Comparison of ENCODE assay signal across 7 mouse cellular contexts in genomic region chr11:26385971-26386370, GRCm38 (mm10). TPM values are rescaled to one million over a fixed set of nuclear protein-coding genes. Genes with fewer than 3 reads are reported as not detected.
DNase-seq lines count a peak whose midpoint lies in the region; ATAC-seq and TF ChIP-seq lines count a peak whose summit lies in the region.

Fancl (plus strand) TSS chr11:26386135.

- no peak for DNase-seq in neural tube, embryonic 11.5 days (ENCODE audit: low spot score)
- no peak for DNase-seq in neural tube, embryonic 10.5 days (ENCODE audit: extremely low spot score, low spot score)
- no peak for DNase-seq in hindbrain, postnatal 0 days (ENCODE audit: low spot score)
- no peak for DNase-seq in midbrain, postnatal 0 days (ENCODE audit: low spot score)
- DNase-seq in cerebellum, postnatal 4 days (ENCODE audit: low spot score in 2 of 2) = no peak
- DNase-seq in gastrocnemius, postnatal 4 days (ENCODE audit: low spot score in 2 of 2) = no peak

- no peaks in the 10 kb centered on the region for H3K4me1 ChIP-seq in neural tube, embryonic 11.5 days (ENCODE audit: control insufficient read depth, insufficient read depth, low read length)
- no peaks in the 10 kb centered on the region for H3K4me1 ChIP-seq in embryonic facial prominence, embryonic 13.5 days
- peaks cover 3% of the 10 kb centered on the region; the same call in 1 of the 2 replicates for H3K4me1 ChIP-seq in hindbrain, postnatal 0 days (ENCODE audit: insufficient read depth, low read length)
- H3K4me1 ChIP-seq in midbrain, postnatal 0 days (ENCODE audit: insufficient read depth, low read length) = no peaks in the 10 kb centered on the region

- peak within 1 kb of the TSS; percentile 40 for H3K4me2 ChIP-seq in neural tube, embryonic 11.5 days (ENCODE audit: low read depth)
- peak within 1 kb of the TSS; percentile 68 for H3K4me2 ChIP-seq in embryonic facial prominence, embryonic 13.5 days
- peak within 1 kb of the TSS; percentile 71 for H3K4me2 ChIP-seq in hindbrain, postnatal 0 days (ENCODE audit: low read depth, low read length)
- H3K4me2 ChIP-seq in midbrain, postnatal 0 days (ENCODE audit: low read depth, low read length, poor library complexity, severe bottlenecking) = peak within 1 kb of the TSS; percentile 54

- no peaks in the 10 kb centered on the region; the same call in 1 of the 2 replicates for H3K36me3 ChIP-seq in neural tube, embryonic 11.5 days (ENCODE audit: control insufficient read depth, insufficient read depth, low read length)
- 0 out of 2 replicates have a peak, but pooled peaks cover 4% of the 10 kb centered on the region for H3K36me3 ChIP-seq in embryonic facial prominence, embryonic 13.5 days
- H3K36me3 ChIP-seq in hindbrain, postnatal 0 days (ENCODE audit: insufficient read depth, low read length) = no peaks in the 10 kb centered on the region
- no peaks in the 10 kb centered on the region for H3K36me3 ChIP-seq in midbrain, postnatal 0 days (ENCODE audit: insufficient read depth, low read length)

- H3K27me3 ChIP-seq in neural tube, embryonic 11.5 days (ENCODE audit: control insufficient read depth, insufficient read depth, low read length) = no peaks in the 10 kb centered on the region
- no peaks in the 10 kb centered on the region; the same call in 1 of the 2 replicates for H3K27me3 ChIP-seq in embryonic facial prominence, embryonic 13.5 days
- H3K27me3 ChIP-seq in hindbrain, postnatal 0 days (ENCODE audit: insufficient read depth, low read length) = no peaks in the 10 kb centered on the region
- no peaks in the 10 kb centered on the region for H3K27me3 ChIP-seq in midbrain, postnatal 0 days (ENCODE audit: insufficient read depth, low read length)

- peak within 1 kb of the TSS; percentile 67 for H3K4me3 ChIP-seq in neural tube, embryonic 11.5 days (ENCODE audit: low read depth, low read length)
- H3K4me3 ChIP-seq in embryonic facial prominence, embryonic 13.5 days = peak within 1 kb of the TSS; percentile 66
- peak within 1 kb of the TSS; percentile 74 for H3K4me3 ChIP-seq in hindbrain, postnatal 0 days (ENCODE audit: low read length)
- H3K4me3 ChIP-seq in midbrain, postnatal 0 days (ENCODE audit: low read depth, low read length) = peak within 1 kb of the TSS; percentile 70

- 95% methylated on average over 2 of the region's 2 CpGs for WGBS in neural tube, embryonic 11.5 days
- 92% methylated on average over 2 of the region's 2 CpGs for WGBS in embryonic facial prominence, embryonic 13.5 days
- 98% methylated on average over 2 of the region's 2 CpGs for WGBS in hindbrain, postnatal 0 days
- 98% methylated on average over 2 of the region's 2 CpGs for WGBS in midbrain, postnatal 0 days

- H3K9ac ChIP-seq in neural tube, embryonic 11.5 days (ENCODE audit: low read length) = peak within 1 kb of the TSS; percentile 81
- H3K9ac ChIP-seq in embryonic facial prominence, embryonic 13.5 days = peak within 1 kb of the TSS; percentile 89
- peak within 1 kb of the TSS; percentile 71 for H3K9ac ChIP-seq in hindbrain, postnatal 0 days (replicated peaks; ENCODE audit: low read length)
- peak within 1 kb of the TSS; percentile 79 for H3K9ac ChIP-seq in midbrain, postnatal 0 days (replicated peaks; ENCODE audit: low read length, poor library complexity, severe bottlenecking)

- TF ChIP-seq CTCF in hindbrain, postnatal 0 days (IDR thresholded peaks at IDR 0.05; ENCODE audit: low read depth) = no peak
- no peak for TF ChIP-seq CTCF in midbrain, postnatal 0 days (IDR thresholded peaks at IDR 0.05)

- ATAC-seq in neural tube, embryonic 11.5 days (ENCODE audit: insufficient read depth, low FRiP score, low TSS enrichment) = no peak
- no peak for ATAC-seq in embryonic facial prominence, embryonic 13.5 days (ENCODE audit: insufficient number of reproducible peaks, insufficient read depth, low FRiP score, low TSS enrichment, low read depth)
- ATAC-seq in hindbrain, postnatal 0 days = no peak
- no peak for ATAC-seq in midbrain, postnatal 0 days (ENCODE audit: low FRiP score)

- no peak within 1 kb of the TSS for H3K27ac ChIP-seq in neural tube, embryonic 11.5 days (ENCODE audit: low read depth, low read length)
- H3K27ac ChIP-seq in embryonic facial prominence, embryonic 13.5 days = peak within 1 kb of the TSS; percentile 92
- peak within 1 kb of the TSS; percentile 88 for H3K27ac ChIP-seq in hindbrain, postnatal 0 days
- H3K27ac ChIP-seq in midbrain, postnatal 0 days (ENCODE audit: low read depth, low read length) = peak within 1 kb of the TSS; percentile 92; the same call in 1 of the 2 replicates

- H3K9me3 ChIP-seq in neural tube, embryonic 11.5 days (ENCODE audit: control insufficient read depth, low read length) = no peaks in the 10 kb centered on the region
- no peaks in the 10 kb centered on the region for H3K9me3 ChIP-seq in embryonic facial prominence, embryonic 13.5 days
- no peaks in the 10 kb centered on the region for H3K9me3 ChIP-seq in hindbrain, postnatal 0 days (ENCODE audit: low read length)
- no peaks in the 10 kb centered on the region for H3K9me3 ChIP-seq in midbrain, postnatal 0 days (ENCODE audit: low read length)

RNA-seq across cellular contexts. Expression of gene Fancl, which starts in this region (rescaled TPM):
- 23.6 and 26.9 TPM in 2 replicates for polyA plus RNA-seq in neural tube, embryonic 11.5 days (2014; fragmentation: Nextera tagmentation; extraction: Ambion mirVana)
- 27.1 and 28.2 TPM in 2 replicates for polyA plus RNA-seq in embryonic facial prominence, embryonic 13.5 days (2015; fragmentation: Nextera tagmentation; extraction: Ambion mirVana)
- 5.7 and 6.3 TPM in 2 replicates for total RNA-seq in hindbrain, postnatal 0 days (2014; rRNA removed)
- 15.9 and 16.3 TPM in 2 replicates for polyA plus RNA-seq in hindbrain, postnatal 0 days (2015; fragmentation: Nextera tagmentation; extraction: Ambion mirVana)
- total RNA-seq in midbrain, postnatal 0 days (2014; rRNA removed) = 12.7 and 16.0 TPM in 2 replicates
- polyA plus RNA-seq in midbrain, postnatal 0 days (2015; fragmentation: Nextera tagmentation; extraction: Ambion mirVana) = 14.9 and 15.9 TPM in 2 replicates
- total RNA-seq in gastrocnemius, postnatal 4 days (2021) = 1 to 10 TPM; 7.4 to 8.2 TPM
